Mouse (Mus musculus) CH12F3 (cell line): ENCODE measurements around the gene Hoxa11.

Experiments used
- in situ Hi-C: fragments of 300-500 bp; cut with MboI; formaldehyde crosslinking; loops from 2 replicates; pipeline ENCODE4 v1.14.3; 2020; ENCODE audit warnings: low sequenced_read_pairs

The Hoxa11 gene

GRCm38 (mm10) chr6:52196811-52197210, 48.8 kb downstream of the Hoxa11 start:
- in situ Hi-C loops, result no loop called here

DNA sequence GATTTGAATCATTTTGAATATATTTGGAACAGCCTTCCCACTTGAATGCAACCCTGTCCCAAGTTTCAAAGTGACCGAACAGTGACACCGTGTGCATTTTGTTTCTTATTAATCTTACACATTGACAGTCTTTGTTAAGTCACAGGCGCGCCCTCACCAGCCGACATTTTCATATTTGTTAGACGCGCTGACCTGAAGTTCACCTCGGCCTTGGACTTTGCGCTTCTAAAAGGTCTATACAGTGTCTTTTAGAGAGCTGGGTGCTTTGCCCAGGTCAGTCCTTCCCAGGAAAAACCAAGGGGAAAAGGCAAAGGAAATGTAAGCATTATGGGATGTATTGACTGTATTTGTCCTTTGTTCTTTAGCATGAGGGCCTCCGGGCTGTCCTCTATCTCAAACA, 50.9 kb downstream of the Hoxa11 start:
- in situ Hi-C loops, result no loop called here
